Mouse (Mus musculus) layer of hippocampus, postnatal 36 days (tissue): Measurements from ENCODE around the gene Pir. TPM values are rescaled to one million over a fixed set of nuclear protein-coding genes. Genes with fewer than 3 reads are reported as not detected.
A peak's percentile ranks its signal among the peaks of the same experiment; 100 is the strongest.

ENCODE experiments used
- DNase-seq, 2 experiments: peaks; one replicate each; pipeline ENCODE4 v3.0.0; 2022
- total RNA-seq, 2 experiments: library from RNA; stranded (reverse); gene quantifications; 2 replicates each; pipeline ENCODE4 v1.2.3; 2021

Gene Pir
- total RNA-seq, 2 experiments from 2014 or later = 5.8 to 6.6 TPM

GRCm38 (mm10) chrX:164338591-164338990, 69.4 kb downstream of the Pir start:
- DNase-seq = no peak

GRCm38 (mm10) chrX:164345359-164345938, 76.3 kb downstream of the Pir start:
- no peak for DNase-seq

GRCm38 (mm10) chrX:164348937-164349336, 79.8 kb downstream of the Pir start:
- DNase-seq = no peak

- no peak for DNase-seq
Observed at GRCm38 (mm10) chrX:164365153-164365865, 96.1 kb downstream of the Pir start.

- no peak for DNase-seq
Observed at GRCm38 (mm10) chrX:164370576-164370975, 101.4 kb downstream of the Pir start.

- peak in 1 of 2 experiments; percentile 9 for DNase-seq
Observed at GRCm38 (mm10) chrX:164373081-164373480, 103.9 kb downstream of the Pir start, which contains the start of gene Vegfd. Gene Vegfd, plus strand, starts transcription at chrX:164373378.

GRCm38 (mm10) chrX:164374586-164374985, 105.4 kb downstream of the Pir start:
- DNase-seq = no peak

GRCm38 (mm10) chrX:164379721-164380120, 110.5 kb downstream of the Pir start:
- no peak for DNase-seq

- DNase-seq = peak; percentile 65 to 70
Observed at GRCm38 (mm10) chrX:164381618-164382408, 112.6 kb downstream of the Pir start.

- no peak for DNase-seq
Observed at GRCm38 (mm10) chrX:164394091-164394490, 124.9 kb downstream of the Pir start.

- DNase-seq = no peak
Observed at GRCm38 (mm10) chrX:164398456-164398855, 129.3 kb downstream of the Pir start.

- DNase-seq = no peak
Observed at GRCm38 (mm10) chrX:164405080-164405649, 136.0 kb downstream of the Pir start.

GRCm38 (mm10) chrX:164406133-164407022, 137.2 kb downstream of the Pir start:
- no peak for DNase-seq

- DNase-seq = no peak
Observed at GRCm38 (mm10) chrX:164408301-164408927, 139.2 kb downstream of the Pir start.

- DNase-seq = no peak
Observed at GRCm38 (mm10) chrX:164410562-164410961, 141.4 kb downstream of the Pir start.

GRCm38 (mm10) chrX:164416803-164417202, 147.6 kb downstream of the Pir start:
- DNase-seq = no peak

- no peak for DNase-seq
Observed at GRCm38 (mm10) chrX:164418008-164418407, 148.8 kb downstream of the Pir start.

GRCm38 (mm10) chrX:164419471-164419939, 150.3 kb downstream of the Pir start, which contains the start of gene Piga:
Gene Piga, plus strand, starts transcription at chrX:164419787.
- peak; percentile 89 to 92 for DNase-seq

GRCm38 (mm10) chrX:164419955-164420354, 150.8 kb downstream of the Pir start:
- no peak for DNase-seq

GRCm38 (mm10) chrX:164420518-164420917, 151.3 kb downstream of the Pir start:
- no peak for DNase-seq
